Mouse (Mus musculus) forebrain, embryonic 16.5 days (tissue): Measurements from ENCODE around the gene Gm17581. TPM values are rescaled to one million over a fixed set of nuclear protein-coding genes. Genes with fewer than 3 reads are reported as not detected.

Source experiments
- ATAC-seq: fragments of 200-750 bp; cut with Nextera tagmentation; 2 replicates; pipeline ENCODE4 v1.8.0; 2017; ENCODE audit warnings: mild to moderate bottlenecking, moderate library complexity
- H3K27ac ChIP-seq: fragments of 300-500 bp; sonication (generic); 2 replicates; pipeline ENCODE4 v1.5.1; 2014; ENCODE audit warnings: low read length, control low read depth
- H3K27me3 ChIP-seq: fragments of 300-500 bp; sonication (generic); replicated peaks from 2 replicates; pipeline ENCODE4 v1.6.1; 2014; ENCODE audit warnings: low read length; ENCODE audit not compliant: control insufficient read depth, insufficient read depth
- H3K36me3 ChIP-seq: fragments of 300-500 bp; sonication (generic); 2 replicates; pipeline ENCODE4 v1.6.1; 2014; ENCODE audit not compliant: control insufficient read depth, insufficient read depth
- H3K4me1 ChIP-seq: fragments of 300-500 bp; sonication (generic); replicated peaks from 2 replicates; pipeline ENCODE4 v1.6.1; 2014; ENCODE audit warnings: low read length; ENCODE audit not compliant: control insufficient read depth, insufficient read depth
- H3K4me2 ChIP-seq: fragments of 300-500 bp; sonication (generic); 2 replicates; pipeline ENCODE4 v1.6.1; 2014; ENCODE audit warnings: mild to moderate bottlenecking, low read length, control low read depth
- H3K4me3 ChIP-seq: fragments of 300-500 bp; sonication (generic); replicated peaks from 2 replicates; pipeline ENCODE4 v1.5.1; 2014; ENCODE audit warnings: mild to moderate bottlenecking, low read length, control low read depth
- H3K9ac ChIP-seq: fragments of 300-500 bp; sonication (generic); replicated peaks from 2 replicates; pipeline ENCODE4 v1.6.1; 2014; ENCODE audit warnings: low read depth, low read length, control low read depth
- H3K9me3 ChIP-seq: fragments of 300-500 bp; sonication (generic); 2 replicates; pipeline ENCODE4 v1.6.1; 2016; ENCODE audit warnings: low read length; ENCODE audit not compliant: control insufficient read depth
- WGBS: fragments of 180-500 bp; shearing (Covaris S2); extraction: QIAGEN DNeasy Blood & Tissue Kit; methylation state at CpG from one replicate; pipeline ENCODE4 v1.1.7; 2014; 5-methylcytosine and 5-hydroxymethylcytosine counted together
- polyA plus RNA-seq: library from polyadenylated mRNA; unstranded; fragments of >200 nt; fragmentation: Nextera tagmentation; extraction: Ambion mirVana; gene quantifications from 2 replicates; pipeline ENCODE4 v1.2.1, GENCODE M21; 2015

Gm17581 gene
- polyA plus RNA-seq, 1 experiment from 2014 or later: not detected

GRCm38 (mm10) chr2:155687746-155688145 is 47.9 kb downstream of the Gm17581 start:
- Histone ChIP-seq H3K9me3 (no peaks in the 10 kb centered on the region), H3K4me1 (peaks cover 21% of the 10 kb centered on the region), H3K4me2 (no peak overlapping the region), H3K27me3 (no peaks in the 10 kb centered on the region), H3K4me3 (no peak overlapping the region), H3K27ac (no peak overlapping the region), H3K36me3 (no peaks in the 10 kb centered on the region), H3K9ac (no peak overlapping the region)
- ATAC-seq: no peak
- 97% methylated on average over 11 of the region's 11 CpGs for WGBS

DNA sequence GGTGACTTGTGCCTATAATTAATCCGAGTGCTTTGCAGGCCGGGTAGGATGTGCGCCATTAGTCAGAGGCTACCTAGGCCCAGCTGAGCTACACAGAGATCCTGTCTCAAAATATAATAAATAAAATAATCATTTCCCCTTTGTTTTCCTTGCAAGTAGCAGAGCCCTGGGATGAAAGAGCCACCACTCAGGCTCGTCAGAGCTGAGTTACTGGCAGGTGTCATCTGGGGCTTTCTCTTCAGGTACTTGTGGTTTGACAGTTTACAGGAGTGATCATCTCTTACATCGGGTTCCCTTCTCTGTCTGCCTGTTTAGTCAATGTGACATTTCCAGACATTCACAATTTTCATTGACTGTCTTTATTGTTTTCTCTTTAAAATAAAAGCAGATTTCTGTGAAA is 49.1 kb downstream of the Gm17581 start:
- no peak overlapping the region for H3K27ac ChIP-seq
- H3K36me3 ChIP-seq: no peaks in the 10 kb centered on the region
- H3K9ac ChIP-seq: no peak overlapping the region
- H3K4me1 ChIP-seq: peaks cover 21% of the 10 kb centered on the region
- no peak overlapping the region for H3K4me3 ChIP-seq
- H3K9me3 ChIP-seq: no peaks in the 10 kb centered on the region
- H3K4me2 ChIP-seq: no peak overlapping the region
- H3K27me3 ChIP-seq: no peaks in the 10 kb centered on the region
- 87% methylated on average over 5 of the region's 5 CpGs for WGBS
- no peak for ATAC-seq

Other genes starting within 250 kb of the Gm17581 start
- 22.3 and 22.8 TPM in 2 replicates for gene Acss2, start 217.9 kb downstream of the Gm17581 start, polyA plus RNA-seq
- 47.2 and 62.3 TPM in 2 replicates for gene Ggt7, start 217.6 kb downstream of the Gm17581 start, polyA plus RNA-seq
- 14.1 and 15.0 TPM in 2 replicates for gene Gss, start 143.1 kb downstream of the Gm17581 start, polyA plus RNA-seq
- 0.62 and 0.63 TPM in 2 replicates for gene Myh7b, start 124.7 kb downstream of the Gm17581 start, polyA plus RNA-seq
- gene Trpc4ap, start 43.5 kb downstream of the Gm17581 start, polyA plus RNA-seq: 179 and 180 TPM in 2 replicates
- gene Edem2, start 6.4 kb downstream of the Gm17581 start, polyA plus RNA-seq: 46.8 and 52.3 TPM in 2 replicates
- 1.8 and 2.9 TPM in 2 replicates for gene Procr, start 15.3 kb upstream of the Gm17581 start, polyA plus RNA-seq
- gene Mmp24, start 39.5 kb upstream of the Gm17581 start, polyA plus RNA-seq: 12.8 and 13.9 TPM in 2 replicates
- gene BC029722, start 83.6 kb upstream of the Gm17581 start, polyA plus RNA-seq: 31.0 and 35.2 TPM in 2 replicates
- gene Eif6, start 91.1 kb upstream of the Gm17581 start, polyA plus RNA-seq: 148 TPM in 2 replicates
- 0.42 and 0.70 TPM in 2 replicates for gene Fam83c, start 99.0 kb upstream of the Gm17581 start, polyA plus RNA-seq
- 66.5 and 78.2 TPM in 2 replicates for gene Uqcc1, start 194.4 kb upstream of the Gm17581 start, polyA plus RNA-seq
- gene Gm15557, start 204.9 kb upstream of the Gm17581 start, polyA plus RNA-seq: not detected in 2 replicates
- gene Gdf5, start 209.5 kb upstream of the Gm17581 start, polyA plus RNA-seq: 2.7 and 4.5 TPM in 2 replicates
- 17.0 and 18.9 TPM in 2 replicates for gene Cep250, start 220.6 kb upstream of the Gm17581 start, polyA plus RNA-seq